Mouse (Mus musculus) CD4-positive, CD25-positive, alpha-beta regulatory T cell, adult 2 months (primary cell): ENCODE data around the gene Cks1brt.
"Not testable (repeated sequence)": the region's sequence is repeated elsewhere in the genome, so short reads cannot be mapped to it uniquely, and the experiment has no call there.

Experiments used
- DNase-seq: peaks from one replicate; pipeline ENCODE4 v3.0.0-alpha.2; 2012; ENCODE audit warnings: low read depth, low spot score

The Cks1brt gene

GRCm38 (mm10) chr8:85151624-85152023 is at the start of gene Cks1brt:
Gene Cks1brt, plus strand, starts transcription at chr8:85151924.
- no peak for DNase-seq

- no peak for DNase-seq
Measured at GRCm38 (mm10) chr8:85113241-85113640, 38.5 kb upstream of the Cks1brt start.

- DNase-seq = no peak
Measured at GRCm38 (mm10) chr8:85115501-85115900, 36.2 kb upstream of the Cks1brt start.

GRCm38 (mm10) chr8:85116984-85117383 is 34.7 kb upstream of the Cks1brt start:
- no peak for DNase-seq

GRCm38 (mm10) chr8:85119052-85119981 is 32.4 kb upstream of the Cks1brt start:
- peak; percentile 57 for DNase-seq

GRCm38 (mm10) chr8:85120251-85120650 is 31.5 kb upstream of the Cks1brt start:
- not testable (repeated sequence) for DNase-seq

- no peak for DNase-seq
Measured at GRCm38 (mm10) chr8:85122995-85123394, 28.7 kb upstream of the Cks1brt start, which contains the start of gene Zfp791. Gene Zfp791, minus strand, starts transcription at chr8:85123095.

- no peak for DNase-seq
Measured at GRCm38 (mm10) chr8:85123691-85124090, 28.0 kb upstream of the Cks1brt start.

GRCm38 (mm10) chr8:85132335-85132734 is 19.4 kb upstream of the Cks1brt start:
- no peak for DNase-seq

- DNase-seq = not testable (repeated sequence)
Measured at GRCm38 (mm10) chr8:85135690-85136089, 16.0 kb upstream of the Cks1brt start.

GRCm38 (mm10) chr8:85142516-85142915 is 9.2 kb upstream of the Cks1brt start:
- DNase-seq = no peak

GRCm38 (mm10) chr8:85171291-85171690 is 19.6 kb downstream of the Cks1brt start:
- peak; percentile 31 for DNase-seq

GRCm38 (mm10) chr8:85175892-85176291 is 24.2 kb downstream of the Cks1brt start:
- no peak for DNase-seq

GRCm38 (mm10) chr8:85192346-85192745 is 40.6 kb downstream of the Cks1brt start:
- no peak for DNase-seq

- DNase-seq = no peak
Measured at GRCm38 (mm10) chr8:85220220-85220619, 68.5 kb downstream of the Cks1brt start.

- no peak for DNase-seq
Measured at GRCm38 (mm10) chr8:85220992-85221391, 69.3 kb downstream of the Cks1brt start.
